Mouse (Mus musculus): ENCODE data around the gene Aspg.

DNA sequence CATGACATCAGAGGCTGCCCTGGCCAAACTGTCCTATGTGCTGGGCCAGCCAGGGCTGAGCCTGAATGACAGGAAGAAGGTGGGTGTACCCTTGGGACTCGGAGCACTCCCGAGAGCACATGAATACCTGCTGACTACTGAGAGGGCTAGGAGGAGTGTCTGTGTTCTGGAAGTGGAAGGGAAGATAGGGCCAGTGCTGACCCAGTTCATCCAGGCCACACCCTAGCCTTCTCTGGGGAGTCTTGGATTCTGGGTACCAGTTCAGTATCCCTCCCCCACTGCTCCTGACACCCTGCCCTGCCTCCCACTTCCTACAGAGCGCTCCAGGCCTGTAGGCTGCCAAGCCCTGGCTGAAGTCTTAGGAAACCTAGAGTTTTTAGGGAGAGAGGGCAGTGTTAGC, 14.7 kb downstream of the Aspg start:
- no peak for TF ChIP-seq TAL1 (IDR thresholded peaks at IDR 0.05; ENCODE audit: low read length)
- TF ChIP-seq GATA1 (IDR thresholded peaks at IDR 0.05; ENCODE audit: low read length): no peak
